Comparison of ENCODE assay signal across 11 mouse cellular contexts in genomic region chr3:131054241-131054972, GRCm38 (mm10). TPM values are rescaled to one million over a fixed set of nuclear protein-coding genes. Genes with fewer than 3 reads are reported as not detected.
DNase-seq lines count a peak whose midpoint lies in the region; ATAC-seq lines count a peak whose summit lies in the region.
"Had no signal": no experiment of that assay in that cellular context is flagged by ENCODE, and none has a peak within 500 bp of the region (broad histone marks: within the 10 kb centered on the region; RNA-seq: fewer than 3 reads in every experiment).

No protein-coding gene starts in this region.

- H3K27ac ChIP-seq in neural tube, embryonic 11.5 days (ENCODE audit: low read depth, low read length), result no peak overlapping the region
- no peak overlapping the region for H3K27ac ChIP-seq in forebrain, embryonic 15.5 days (replicated peaks)
- peak overlapping the region; percentile 61 for H3K27ac ChIP-seq in midbrain, embryonic 12.5 days (replicated peaks)

- no peaks in the 10 kb centered on the region for H3K27me3 ChIP-seq in neural tube, embryonic 11.5 days (ENCODE audit: control insufficient read depth, insufficient read depth, low read length)
- H3K27me3 ChIP-seq in forebrain, embryonic 15.5 days, result no peaks in the 10 kb centered on the region
- no peaks in the 10 kb centered on the region for H3K27me3 ChIP-seq in midbrain, embryonic 12.5 days

- H3K9me3 ChIP-seq in neural tube, embryonic 11.5 days (ENCODE audit: control insufficient read depth, low read length), result no peaks in the 10 kb centered on the region
- H3K9me3 ChIP-seq in forebrain, embryonic 15.5 days, result no peaks in the 10 kb centered on the region
- H3K9me3 ChIP-seq in midbrain, embryonic 12.5 days, result 0 out of 2 replicates have a peak, but pooled peaks cover 3% of the 10 kb centered on the region

- H3K36me3 ChIP-seq in neural tube, embryonic 11.5 days (ENCODE audit: control insufficient read depth, insufficient read depth, low read length), result no peaks in the 10 kb centered on the region
- no peaks in the 10 kb centered on the region for H3K36me3 ChIP-seq in forebrain, embryonic 15.5 days
- H3K36me3 ChIP-seq in midbrain, embryonic 12.5 days, result no peaks in the 10 kb centered on the region

- no peak overlapping the region for H3K9ac ChIP-seq in neural tube, embryonic 11.5 days (ENCODE audit: low read length)
- H3K9ac ChIP-seq in forebrain, embryonic 15.5 days (replicated peaks), result no peak overlapping the region
- H3K9ac ChIP-seq in midbrain, embryonic 12.5 days (replicated peaks), result no peak overlapping the region

- no peak overlapping the region for H3K4me3 ChIP-seq in neural tube, embryonic 11.5 days (ENCODE audit: low read depth, low read length)
- no peak overlapping the region for H3K4me3 ChIP-seq in forebrain, embryonic 15.5 days
- no peak overlapping the region for H3K4me3 ChIP-seq in midbrain, embryonic 12.5 days

- no peak for ATAC-seq in neural tube, embryonic 11.5 days (ENCODE audit: insufficient read depth, low FRiP score, low TSS enrichment)
- peak; percentile 23; the same call in 1 of the 2 replicates for ATAC-seq in forebrain, embryonic 15.5 days (replicated peaks)
- peak; percentile 83 for ATAC-seq in midbrain, embryonic 12.5 days (ENCODE audit: low FRiP score, low read depth)

- DNase-seq in neural tube, embryonic 11.5 days (ENCODE audit: low spot score), result peak; percentile 11
- no peak for DNase-seq in neural tube, embryonic 10.5 days (ENCODE audit: extremely low spot score, low spot score)
- DNase-seq in thymus, postnatal 25 days, result peak; percentile 49
- DNase-seq in kidney, postnatal 10 days, result no peak
- DNase-seq in lung, postnatal 10 days, result no peak
- no peak for DNase-seq in frontal cortex, adult 2 months (ENCODE audit: extremely low spot score in 1 of 2, low spot score in 1 of 2)
- DNase-seq: cerebellum, postnatal 36 days; kidney, postnatal 14 days; lung, adult 18-20 months had no signal

- no peaks in the 10 kb centered on the region for H3K4me1 ChIP-seq in neural tube, embryonic 11.5 days (ENCODE audit: control insufficient read depth, insufficient read depth, low read length)
- no peaks in the 10 kb centered on the region; the same call in 1 of the 2 replicates for H3K4me1 ChIP-seq in forebrain, embryonic 15.5 days
- peaks cover 9% of the 10 kb centered on the region for H3K4me1 ChIP-seq in midbrain, embryonic 12.5 days

- H3K4me2 ChIP-seq in neural tube, embryonic 11.5 days (ENCODE audit: low read depth), result no peak overlapping the region
- H3K4me2 ChIP-seq in forebrain, embryonic 15.5 days (replicated peaks), result no peak overlapping the region
- no peak overlapping the region for H3K4me2 ChIP-seq in midbrain, embryonic 12.5 days (replicated peaks)

- 74% methylated on average over 13 of the region's 13 CpGs for WGBS in neural tube, embryonic 11.5 days
- WGBS in forebrain, embryonic 15.5 days, result 55% methylated on average over 13 of the region's 13 CpGs
- WGBS in midbrain, embryonic 12.5 days, result 56% methylated on average over 13 of the region's 13 CpGs

RNA-seq across cellular contexts. Expression of gene Lef1, which starts 55.9 kb away (rescaled TPM):
- 24.7 and 25.5 TPM in 2 replicates for polyA plus RNA-seq in neural tube, embryonic 11.5 days (2014; fragmentation: Nextera tagmentation; extraction: Ambion mirVana)
- 14.3 and 18.6 TPM in 2 replicates for polyA plus RNA-seq in forebrain, embryonic 15.5 days (2015; fragmentation: Nextera tagmentation; extraction: Ambion mirVana)
- 97.0 and 103 TPM in 2 replicates for polyA plus RNA-seq in midbrain, embryonic 12.5 days (2016; fragmentation: Nextera tagmentation; extraction: Ambion mirVana)
- 10.6 and 12.0 TPM in 2 replicates for polyA plus RNA-seq in frontal cortex, adult 2 months (2012; rRNA removed)

Comparison
In these comparisons a context has a peak if more than half of its experiments do, and no peak if none do; other contexts are left out.
1. DNase-seq: peak in neural tube, embryonic 11.5 days (single experiment) and thymus, postnatal 25 days (single experiment); none in neural tube, embryonic 10.5 days (single experiment), kidney, postnatal 10 days (single experiment), lung, postnatal 10 days (single experiment) and frontal cortex, adult 2 months (0 of 2).